Mouse (Mus musculus) left cerebral cortex, adult 18-20 months (tissue): ENCODE measurements around the gene Tesk2. TPM values are rescaled to one million over a fixed set of nuclear protein-coding genes. Genes with fewer than 3 reads are reported as not detected.

Experiments used
- DNase-seq, 2 experiments: peaks; one replicate each; pipeline ENCODE4 v3.0.0; 2021 to 2022; ENCODE audit warnings: low spot score in 2 of 2, mixed read lengths in 1 of 2
- total RNA-seq, 2 experiments: library from RNA; stranded (reverse); gene quantifications; 2 replicates each; pipeline ENCODE4 v1.2.3; 2021

Tesk2 gene
- total RNA-seq, 2 experiments from 2014 or later = 3.6 to 4.5 TPM

DNA sequence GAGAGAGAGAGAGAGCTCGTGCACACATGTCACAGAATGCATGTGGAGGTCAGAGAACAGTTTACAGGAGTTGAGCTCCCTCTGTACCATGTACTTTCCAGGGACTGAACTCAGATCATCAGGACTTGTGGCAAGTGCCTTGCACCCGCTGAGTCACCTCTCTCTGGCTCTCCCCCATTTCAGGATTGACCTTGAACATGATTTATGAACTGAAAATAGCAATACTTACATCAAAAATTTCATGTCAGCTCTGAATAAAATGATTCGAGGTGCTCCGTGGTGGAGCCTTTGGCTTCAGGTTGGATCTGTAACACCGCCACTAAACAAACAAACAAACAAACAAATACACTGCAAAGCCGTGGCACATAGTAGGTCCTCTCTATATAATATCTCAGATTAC lies 120.1 kb downstream of the Tesk2 start:
- no peak for DNase-seq

DNA sequence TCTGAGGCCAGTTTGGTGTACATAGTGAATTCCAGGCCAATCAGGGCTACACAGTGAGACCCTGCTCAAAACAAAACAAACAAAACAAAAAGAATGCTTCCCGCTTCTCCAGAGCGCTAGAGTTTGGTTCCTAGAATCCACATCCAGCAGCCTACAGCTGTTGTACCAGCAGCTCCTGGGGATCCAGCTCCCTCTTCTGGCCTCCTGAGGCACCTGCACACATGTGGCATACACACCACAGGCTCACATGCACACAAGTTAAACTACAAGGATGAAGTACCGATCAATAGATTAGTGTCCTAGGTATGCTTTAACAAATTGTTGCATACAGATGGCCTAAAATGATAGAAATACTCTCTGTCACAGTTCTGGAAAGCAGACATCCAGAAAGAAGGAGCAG lies 123.6 kb downstream of the Tesk2 start:
- DNase-seq = no peak

DNA sequence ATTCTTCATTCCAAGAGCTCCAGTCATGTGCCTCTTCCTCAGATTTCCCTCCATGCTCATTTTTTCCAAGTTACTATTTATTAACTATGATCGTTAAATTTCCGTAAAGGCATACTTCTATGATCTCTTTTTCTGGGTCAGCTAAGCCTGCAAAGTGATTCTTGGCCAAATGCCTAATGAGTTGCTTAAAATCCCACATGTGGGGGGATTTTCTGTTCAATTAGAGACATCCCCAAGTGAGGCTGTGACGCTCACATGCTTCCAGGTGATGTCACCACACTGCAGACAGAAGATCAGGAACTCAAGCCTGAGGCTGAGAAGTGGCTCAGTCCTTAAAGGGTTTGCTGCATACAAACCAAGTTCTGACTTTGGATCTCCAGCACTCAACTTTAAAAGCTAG lies 129.2 kb downstream of the Tesk2 start:
- no peak for DNase-seq

DNA sequence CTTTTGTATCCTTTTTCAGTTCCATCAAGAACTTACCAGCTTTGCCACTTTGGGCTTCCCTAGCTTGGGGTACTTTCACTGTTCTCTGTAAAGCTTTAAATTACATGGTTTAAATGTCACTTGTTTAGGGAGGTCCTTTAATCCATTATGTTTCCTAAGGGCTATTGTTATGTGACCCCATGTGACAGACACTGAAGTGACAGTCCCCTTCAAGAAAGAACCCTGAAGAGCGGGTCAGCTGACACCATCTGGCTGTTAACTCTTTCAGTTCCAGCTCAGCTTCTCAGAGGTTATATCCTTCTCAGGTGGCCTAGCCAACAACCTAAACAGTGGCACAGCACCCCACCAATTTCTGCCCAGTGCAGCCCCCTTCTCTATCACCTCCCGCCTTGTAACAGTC lies 133.5 kb downstream of the Tesk2 start:
- DNase-seq = no peak

Other genes starting within 250 kb of the Tesk2 start
- 10 to 100 TPM; 18.4 to 19.2 TPM for gene Ipp, start 213.4 kb upstream of the Tesk2 start, total RNA-seq
- gene Tmem69, start 165.0 kb upstream of the Tesk2 start, total RNA-seq = 1 to 10 TPM; 8.6 to 9.5 TPM
- 10 to 100 TPM; 40.5 to 47.2 TPM for gene Gpbp1l1, start 163.3 kb upstream of the Tesk2 start, total RNA-seq
- gene Ccdc17, start 124.3 kb upstream of the Tesk2 start, total RNA-seq = 1 to 10 TPM; 3.9 to 6.1 TPM
- 10 to 100 TPM; 24.4 to 30.2 TPM for gene Nasp, start 93.0 kb upstream of the Tesk2 start, total RNA-seq
- 100 to 1,000 TPM; 419 to 426 TPM for gene Akr1a1, start 69.3 kb upstream of the Tesk2 start, total RNA-seq
- 100 to 1,000 TPM; 145 to 162 TPM for gene Prdx1, start 35.4 kb upstream of the Tesk2 start, total RNA-seq
- gene Mmachc, start 12.5 kb upstream of the Tesk2 start, total RNA-seq = 10 to 100 TPM; 16.1 to 17.5 TPM
- gene Ccdc163, start 12.4 kb upstream of the Tesk2 start, total RNA-seq = 1 to 10 TPM; 5.5 to 6.2 TPM
- gene Toe1, start 86.7 kb downstream of the Tesk2 start, total RNA-seq = 10 to 100 TPM; 12.5 to 15.1 TPM
- gene Mutyh, start 86.8 kb downstream of the Tesk2 start, total RNA-seq = 1 to 10 TPM; 2.0 to 3.3 TPM
- 1 to 10 TPM; 1.5 to 1.6 TPM for gene Hpdl, start 100.8 kb downstream of the Tesk2 start, total RNA-seq
- gene Zswim5, start 156.4 kb downstream of the Tesk2 start, total RNA-seq = 10 to 100 TPM in 1 of 2 experiments, 1 to 10 TPM in 1; 9.6 to 10.9 TPM